Comparison of ENCODE assay signal across 13 mouse cellular contexts in genomic region chr17:84072426-84073030, GRCm38 (mm10).
A peak's percentile ranks its signal among the peaks of the same experiment; 100 is the strongest.
DNase-seq lines count a peak whose midpoint lies in the region; ATAC-seq and TF ChIP-seq lines count a peak whose summit lies in the region.
"Had no signal": no experiment of that assay in that cellular context is flagged by ENCODE, and none has a peak within 500 bp of the region (broad histone marks: within the 10 kb centered on the region; RNA-seq: fewer than 3 reads in every experiment).

No protein-coding gene starts in this region.

- intact Hi-C loops in gastrocnemius, adult 2 months (cut with DNase I), result no loop called here

- TF ChIP-seq POLR2A in testis, adult 2 months (IDR thresholded peaks at IDR 0.05; ENCODE audit: control insufficient read depth, low read depth, low read length), result no peak

- H3K9me3 ChIP-seq in kidney, postnatal 0 days (replicated peaks; ENCODE audit: low read length), result no peaks in the 10 kb centered on the region
- H3K9me3 ChIP-seq: G1E; midbrain, embryonic 15.5 days had no signal

- H3K4me3 ChIP-seq in gastrocnemius, adult 2 months, result no peak overlapping the region
- no peak overlapping the region for H3K4me3 ChIP-seq in kidney, postnatal 0 days (replicated peaks; ENCODE audit: low read depth, low read length)
- no peak overlapping the region for H3K4me3 ChIP-seq in testis, adult 2 months (ENCODE audit: control insufficient read depth, low read depth, low read length)
- H3K4me3 ChIP-seq: midbrain, embryonic 15.5 days had no signal

- no peaks in the 10 kb centered on the region for H3K27me3 ChIP-seq in kidney, postnatal 0 days (ENCODE audit: insufficient read depth, low read length)
- no peaks in the 10 kb centered on the region for H3K27me3 ChIP-seq in testis, adult 2 months (ENCODE audit: control insufficient read depth, insufficient read depth, low read length)
- H3K27me3 ChIP-seq: midbrain, embryonic 15.5 days had no signal

- peaks cover 13% of the 10 kb centered on the region; the same call in 1 of the 2 replicates for H3K4me1 ChIP-seq in kidney, postnatal 0 days (replicated peaks; ENCODE audit: insufficient read depth, low read length)
- no peaks in the 10 kb centered on the region; the same call in 1 of the 2 replicates for H3K4me1 ChIP-seq in testis, adult 2 months (ENCODE audit: control insufficient read depth, insufficient read depth, low read length)
- H3K4me1 ChIP-seq: midbrain, embryonic 15.5 days had no signal

- H3K9ac ChIP-seq in kidney, postnatal 0 days (ENCODE audit: low read depth, low read length), result no peak overlapping the region
- H3K9ac ChIP-seq: midbrain, embryonic 15.5 days had no signal

- no peak for DNase-seq in gastrocnemius, adult 2 months
- no peak for DNase-seq in gastrocnemius, adult 18-20 months (ENCODE audit: low spot score)
- peak; percentile 78 for DNase-seq in kidney, postnatal 0 days (ENCODE audit: low spot score)
- no peak for DNase-seq in kidney, postnatal 36 days
- no peak for DNase-seq in testis, postnatal 14 days (ENCODE audit: low spot score)
- DNase-seq in retina, postnatal 1 day, result no peak
- DNase-seq in right cerebral cortex, postnatal 36 days (ENCODE audit: low spot score in 2 of 2), result no peak
- DNase-seq: embryo, embryonic 11 days; spleen, adult 18-20 months; thymus, postnatal 25 days had no signal

- no peak for TF ChIP-seq CTCF in gastrocnemius, adult 2 months (IDR thresholded peaks at IDR 0.05)
- TF ChIP-seq CTCF in kidney, postnatal 0 days (IDR thresholded peaks at IDR 0.05; ENCODE audit: low read depth), result no peak
- no peak for TF ChIP-seq CTCF in testis, adult 2 months (IDR thresholded peaks at IDR 0.05; ENCODE audit: control insufficient read depth, insufficient read depth, insufficient replicate concordance, low read depth, low read length)

- ATAC-seq in kidney, postnatal 0 days (replicated peaks; ENCODE audit: low FRiP score, low read depth), result no peak
- ATAC-seq: midbrain, embryonic 15.5 days had no signal

- H3K27ac ChIP-seq in gastrocnemius, adult 2 months, result peak overlapping the region; percentile 72
- H3K27ac ChIP-seq in kidney, postnatal 0 days, result peak overlapping the region; percentile 55
- H3K27ac ChIP-seq in testis, adult 2 months (ENCODE audit: control insufficient read depth, insufficient read depth, low read depth, low read length), result 0 out of 2 replicates have a peak overlapping the region, but pooled peaks have one; percentile 10
- H3K27ac ChIP-seq: midbrain, embryonic 15.5 days had no signal

- WGBS in kidney, postnatal 0 days, result 53% methylated on average over 4 of the region's 4 CpGs

- no peak overlapping the region for H3K4me2 ChIP-seq in kidney, postnatal 0 days (ENCODE audit: low read length)
- H3K4me2 ChIP-seq: midbrain, embryonic 15.5 days had no signal

- no peaks in the 10 kb centered on the region for H3K36me3 ChIP-seq in kidney, postnatal 0 days (ENCODE audit: insufficient read depth, low read length)
- H3K36me3 ChIP-seq in testis, adult 2 months (ENCODE audit: control insufficient read depth, insufficient read depth, low read length), result no peaks in the 10 kb centered on the region
- H3K36me3 ChIP-seq: G1E; midbrain, embryonic 15.5 days had no signal

Comparison
In these comparisons a context has a peak if more than half of its experiments do, and no peak if none do; other contexts are left out.
1. H3K27ac ChIP-seq: peak in every context shown above with its lines; median percentile 72 in gastrocnemius, adult 2 months; 55 in kidney, postnatal 0 days; 10 in testis, adult 2 months.